Mouse (Mus musculus) erythroid progenitor cell, adult 5-6 weeks (primary cell): Measurements from ENCODE around the gene Natd1. TPM values are rescaled to one million over a fixed set of nuclear protein-coding genes. Genes with fewer than 3 reads are reported as not detected.

Experiments
- ATAC-seq: replicated peaks from 2 replicates; pipeline ENCODE4 v1.8.0; 2016; ENCODE audit warnings: moderate number of reproducible peaks, mild to moderate bottlenecking, moderate TSS enrichment, inconsistent platforms; ENCODE audit not compliant: poor library complexity, low FRiP score, severe bottlenecking
- total RNA-seq, 2 experiments: library from RNA; stranded (forward) in 1 of 2; stranded (reverse) in 1 of 2; fragments of 150-400 nt in 1 of 2; fragments of 186-747, 209-891 nt in 1 of 2; gene quantifications; 2 replicates each; pipeline versions ENCODE4 v1.2.3 to v1.2.4; 2015 to 2017; ENCODE audit warnings: low replicate concordance in 2 of 2

Natd1 gene
- total RNA-seq (2015; ENCODE audit: low replicate concordance) (32.1 and 36.0 TPM in 2 replicates), total RNA-seq (2017; ENCODE audit: low replicate concordance) (17.2 and 29.4 TPM in 2 replicates)

GRCm38 (mm10) chr11:60914491-60914890, at the start of gene Natd1:
Natd1 (minus strand) TSS chr11:60914750.
- no peak for ATAC-seq

DNA sequence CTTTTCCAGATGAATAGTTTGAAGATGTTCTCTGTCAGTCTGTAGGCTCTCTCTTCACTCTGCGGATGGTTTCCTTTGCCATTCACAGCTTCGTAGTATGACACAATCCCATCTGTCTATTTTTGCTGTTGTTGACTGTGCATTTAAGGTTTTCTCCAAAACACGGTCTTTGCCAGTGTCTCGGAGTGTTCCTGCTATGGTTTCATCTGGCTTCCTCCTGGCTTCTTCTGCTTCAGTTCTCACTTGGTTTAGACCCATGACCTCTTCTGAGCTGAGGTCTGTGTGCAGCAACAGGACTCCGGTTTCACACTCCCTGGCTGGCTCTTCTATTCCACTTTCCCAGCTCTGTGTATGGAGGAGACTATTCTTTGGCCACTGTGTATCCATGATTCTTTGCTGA, 48.2 kb upstream of the Natd1 start:
- no peak for ATAC-seq

DNA sequence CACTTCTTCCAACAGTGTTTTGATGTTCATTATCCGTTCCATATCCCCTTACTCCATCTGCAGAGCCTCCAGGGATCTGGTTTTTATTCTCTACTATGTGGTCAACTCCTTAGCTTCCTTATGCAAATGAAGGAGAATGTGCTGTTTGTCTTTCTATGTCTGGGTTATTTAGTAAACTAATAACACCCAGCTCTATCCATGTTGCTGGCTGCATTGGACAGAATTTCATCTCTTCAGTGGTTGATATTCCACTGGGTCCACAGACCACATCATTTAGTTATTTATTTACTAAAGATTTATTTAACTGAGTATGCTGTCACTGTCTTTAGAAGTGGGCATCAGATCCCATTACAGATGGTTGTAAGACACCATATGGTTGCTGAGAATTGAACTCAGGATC, 46.6 kb upstream of the Natd1 start:
- no peak for ATAC-seq

DNA sequence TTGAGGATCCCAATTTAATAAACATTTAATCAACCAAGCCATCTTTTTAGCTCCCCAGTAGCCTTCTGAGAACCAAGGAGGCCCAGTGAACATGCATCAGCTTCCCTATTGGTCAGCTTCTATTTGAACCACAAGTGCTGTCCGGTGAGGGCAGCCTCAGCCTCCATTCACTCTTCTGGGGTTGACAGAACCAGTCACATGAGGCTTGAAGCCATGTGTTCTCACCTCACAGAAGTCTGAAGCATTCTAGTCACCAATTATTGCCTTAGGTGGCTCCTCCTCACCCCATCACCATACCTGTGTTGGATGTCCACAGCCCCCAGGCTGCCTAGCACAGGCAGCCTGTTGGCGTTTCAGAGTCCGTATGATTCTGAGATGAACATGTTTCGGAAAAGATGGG, 44.4 kb upstream of the Natd1 start:
- ATAC-seq = no peak

- no peak for ATAC-seq
Observed at GRCm38 (mm10) chr11:60955621-60956383, 41.3 kb upstream of the Natd1 start.

GRCm38 (mm10) chr11:60954255-60955104, 39.9 kb upstream of the Natd1 start:
- ATAC-seq = no peak

GRCm38 (mm10) chr11:60953803-60954202, 39.3 kb upstream of the Natd1 start:
- peak; percentile 66 for ATAC-seq

- no peak for ATAC-seq
Observed at GRCm38 (mm10) chr11:60952986-60953385, 38.4 kb upstream of the Natd1 start.

- ATAC-seq = no peak
Observed at GRCm38 (mm10) chr11:60952362-60952761, 37.8 kb upstream of the Natd1 start.

DNA sequence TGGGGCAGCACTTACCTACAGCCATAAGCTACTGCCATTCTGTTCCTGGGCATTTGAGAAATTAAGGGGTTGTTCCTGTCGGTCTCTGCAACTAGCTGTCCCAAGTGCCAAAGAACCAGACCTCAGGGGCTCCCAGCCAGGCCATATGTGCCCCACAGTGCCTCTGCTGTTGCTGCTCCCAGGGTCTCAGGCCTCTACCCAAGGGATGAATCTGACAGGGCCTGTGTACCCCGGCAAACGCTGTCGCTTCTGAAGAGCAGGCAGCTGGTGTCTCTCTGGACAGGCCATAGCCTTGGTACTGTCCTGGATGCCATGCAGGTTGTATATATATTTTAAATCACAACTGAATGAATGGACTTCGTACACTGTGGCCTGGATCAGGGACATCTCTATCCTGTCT, 37.3 kb upstream of the Natd1 start:
- no peak for ATAC-seq

- no peak for ATAC-seq
Observed at GRCm38 (mm10) chr11:60945003-60945402, 30.5 kb upstream of the Natd1 start.

- ATAC-seq = no peak
Observed at GRCm38 (mm10) chr11:60942263-60943015, 27.9 kb upstream of the Natd1 start.

DNA sequence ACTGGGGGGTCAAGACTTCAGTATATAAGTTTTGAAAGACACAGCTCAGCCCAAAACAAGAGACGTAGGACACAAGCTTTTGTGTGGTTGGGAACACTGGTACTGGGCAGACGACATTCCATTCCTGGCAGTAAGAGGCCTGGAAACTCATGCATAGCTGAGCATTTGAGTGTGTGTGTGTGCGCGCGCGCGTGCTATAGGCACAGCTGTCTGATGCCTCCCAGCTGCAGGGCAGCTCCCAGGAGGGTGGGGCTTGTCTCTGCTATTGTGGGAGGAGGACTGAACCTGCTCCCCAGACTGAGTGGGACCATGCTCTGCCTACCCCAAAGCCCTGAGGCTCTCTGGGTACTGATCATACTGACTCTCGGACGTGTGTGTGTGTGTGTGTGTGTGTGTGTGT, 26.8 kb upstream of the Natd1 start:
- ATAC-seq = no peak

GRCm38 (mm10) chr11:60940501-60940900, 26.0 kb upstream of the Natd1 start:
- ATAC-seq = no peak

DNA sequence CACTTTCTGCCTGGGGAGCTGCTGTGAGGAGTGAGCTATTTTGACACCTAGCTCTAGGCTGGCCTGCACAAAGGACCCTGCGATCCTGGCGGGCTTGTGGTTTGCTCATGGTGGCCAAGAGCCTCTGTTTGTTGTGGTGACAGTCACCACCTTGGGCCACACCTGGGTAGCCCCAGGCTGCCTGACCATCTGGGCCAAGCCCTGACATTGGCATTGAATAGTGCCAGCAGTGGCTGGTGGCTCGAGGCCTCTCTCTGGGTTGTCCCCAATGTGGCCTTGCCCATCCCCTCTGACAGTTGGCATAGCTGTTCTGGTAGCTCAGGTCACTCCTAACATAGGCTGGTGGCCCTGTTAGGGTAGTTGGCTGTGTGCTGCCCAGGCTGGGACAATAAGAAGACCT, 24.9 kb upstream of the Natd1 start:
- no peak for ATAC-seq

DNA sequence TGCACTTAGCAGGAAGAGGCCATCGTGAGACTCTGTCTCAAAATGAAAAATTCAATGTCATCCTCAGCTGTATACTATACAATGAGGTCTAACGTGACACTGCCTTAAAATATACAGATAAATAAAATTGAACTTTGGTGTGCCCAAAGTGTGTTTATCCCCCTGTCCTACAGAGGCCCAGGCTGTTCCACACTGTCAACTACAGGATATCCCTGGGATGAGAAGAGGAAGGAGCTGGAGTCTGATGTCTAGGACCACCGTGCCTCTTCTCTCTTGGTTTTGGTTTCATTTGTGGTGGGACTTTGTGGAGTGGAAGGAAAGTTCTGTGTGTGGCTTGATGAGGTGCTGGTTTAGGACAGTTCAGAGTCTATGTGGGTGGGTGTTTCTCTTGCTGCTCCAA, 23.1 kb upstream of the Natd1 start:
- ATAC-seq = no peak

DNA sequence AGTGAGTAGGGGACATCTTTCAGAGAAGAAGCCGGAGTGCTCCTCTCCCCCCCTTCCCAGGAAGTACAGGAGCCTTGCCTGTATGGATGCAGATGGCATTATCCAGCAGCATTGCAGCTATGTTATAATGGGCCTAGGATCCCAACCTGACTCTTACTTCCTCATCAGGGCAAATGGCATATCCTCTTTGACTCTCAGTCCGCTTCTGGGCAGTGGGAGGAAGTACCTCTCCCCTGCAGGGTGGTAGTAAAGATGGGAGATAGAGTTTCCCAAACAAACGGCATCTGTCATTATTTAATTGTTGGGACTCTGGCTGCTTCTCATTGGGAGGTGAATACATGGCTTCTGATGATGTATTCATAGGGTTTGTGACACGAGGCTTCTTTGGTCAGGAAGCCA, 21.4 kb upstream of the Natd1 start:
- ATAC-seq = no peak

- ATAC-seq = peak; percentile 84
Observed at GRCm38 (mm10) chr11:60935326-60935974, 20.9 kb upstream of the Natd1 start.

GRCm38 (mm10) chr11:60934795-60935194, 20.2 kb upstream of the Natd1 start:
- no peak for ATAC-seq
